Mouse (Mus musculus): ENCODE measurements around the gene Snrpa1.

- no peak for TF ChIP-seq TCF12 (IDR thresholded peaks at IDR 0.05; ENCODE audit: insufficient read depth, poor library complexity, severe bottlenecking)
- no peak for TF ChIP-seq MAX (IDR thresholded peaks at IDR 0.05; ENCODE audit: low read depth)
- TF ChIP-seq POLR2A (IDR thresholded peaks at IDR 0.05; ENCODE audit: insufficient read length, low read depth) = peak; percentile 76
- peak; percentile 80 for TF ChIP-seq POLR2AphosphoS2 (IDR thresholded peaks at IDR 0.05; ENCODE audit: insufficient read length, low read depth)
- peak; percentile 83 for TF ChIP-seq USF1 (IDR thresholded peaks at IDR 0.05; ENCODE audit: low read depth)
- no peak for TF ChIP-seq E2F4 (IDR thresholded peaks at IDR 0.05; ENCODE audit: insufficient read depth)
- no peak for TF ChIP-seq SRF (IDR thresholded peaks at IDR 0.05; ENCODE audit: control insufficient read depth, insufficient read length, low read depth)
- no peak for TF ChIP-seq CEBPB (IDR thresholded peaks at IDR 0.05; ENCODE audit: insufficient read depth, poor library complexity, severe bottlenecking)
Measured at GRCm38 (mm10) chr7:66108961-66109854, 50.4 kb downstream of the Snrpa1 start, which contains the start of gene Chsy1.

Measured in myocyte (in vitro differentiated cells).